Mouse (Mus musculus) liver, adult 10 weeks (tissue): Measurements from ENCODE around the gene Vmn1r1. TPM values are rescaled to one million over a fixed set of nuclear protein-coding genes. Genes with fewer than 3 reads are reported as not detected.

Source experiments
- polyA plus RNA-seq: library from polyadenylated mRNA; stranded (reverse); fragments of 350-450 nt; fragmentation: Illumina TruSeq; extraction: RNeasy Lipid Tissue Mini Kit (QIAGEN cat#74804); gene quantifications from one replicate; pipeline ENCODE4 v1.2.3, GENCODE M21; 2014; ENCODE audit warnings: low read depth, low replicate concordance

The Vmn1r1 gene
- not detected for polyA plus RNA-seq

GRCm38 (mm10) chr1:182164386-182164785 is at the start of gene Vmn1r1:
Vmn1r1 (minus strand) TSS chr1:182164486.

GRCm38 (mm10) chr1:182124506-182124905 is 39.8 kb downstream of the Vmn1r1 start, which contains the start of gene Srp9:
Srp9 (plus strand) TSS chr1:182124737.

Other genes with a start within 250 kb of the Vmn1r1 start
- gene Enah, start 144.5 kb downstream of the Vmn1r1 start, polyA plus RNA-seq = 0.90 TPM
- gene Srp9, start 39.7 kb downstream of the Vmn1r1 start, polyA plus RNA-seq = 204 TPM
- gene Degs1, start 118.3 kb upstream of the Vmn1r1 start, polyA plus RNA-seq = 156 TPM
- 6.4 TPM for gene Fbxo28, start 177.1 kb upstream of the Vmn1r1 start, polyA plus RNA-seq
- 3.9 TPM for gene Trp53bp2, start 244.7 kb upstream of the Vmn1r1 start, polyA plus RNA-seq